Mouse (Mus musculus) heart, embryonic 11.5 days (tissue): ENCODE measurements around the gene Gabarapl2. TPM values are rescaled to one million over a fixed set of nuclear protein-coding genes. Genes with fewer than 3 reads are reported as not detected.

ENCODE experiments used
- ATAC-seq: fragments of 200-750 bp; cut with Nextera tagmentation; replicated peaks from 2 replicates; pipeline ENCODE4 v1.8.0; 2017; ENCODE audit warnings: moderate library complexity; ENCODE audit not compliant: insufficient number of reproducible peaks, low FRiP score, low TSS enrichment
- H3K27ac ChIP-seq: fragments of 300-500 bp; sonication (generic); 2 replicates; pipeline ENCODE4 v1.5.1; 2014; ENCODE audit warnings: mild to moderate bottlenecking, low read depth, low read length
- H3K27me3 ChIP-seq: fragments of 300-500 bp; sonication (generic); 2 replicates; pipeline ENCODE4 v1.6.1; 2014; ENCODE audit warnings: mild to moderate bottlenecking, low read length, mixed read lengths; ENCODE audit not compliant: control insufficient read depth, insufficient read depth
- H3K36me3 ChIP-seq: fragments of 300-500 bp; sonication (generic); 2 replicates; pipeline ENCODE4 v1.6.1; 2014; ENCODE audit warnings: mild to moderate bottlenecking, low read length, moderate library complexity, mixed read lengths; ENCODE audit not compliant: control insufficient read depth, insufficient read depth
- H3K4me1 ChIP-seq: fragments of 300-500 bp; sonication (generic); 2 replicates; pipeline ENCODE4 v1.6.1; 2014; ENCODE audit warnings: low read length; ENCODE audit not compliant: control insufficient read depth, insufficient read depth
- H3K4me2 ChIP-seq: fragments of 300-500 bp; sonication (generic); 2 replicates; pipeline ENCODE4 v1.6.1; 2014; ENCODE audit warnings: mild to moderate bottlenecking, moderate library complexity
- H3K4me3 ChIP-seq: fragments of 300-500 bp; sonication (generic); 2 replicates; pipeline ENCODE4 v1.5.1; 2014; ENCODE audit warnings: low read depth, low read length
- H3K9ac ChIP-seq: fragments of 300-500 bp; sonication (generic); 2 replicates; pipeline ENCODE4 v1.6.1; 2014; ENCODE audit warnings: mild to moderate bottlenecking, low read depth, low read length, moderate library complexity
- H3K9me3 ChIP-seq: fragments of 300-500 bp; sonication (generic); replicated peaks from 2 replicates; pipeline ENCODE4 v1.6.1; 2016; ENCODE audit warnings: low read length; ENCODE audit not compliant: control insufficient read depth
- WGBS: fragments of 180-500 bp; shearing (Covaris S2); extraction: QIAGEN DNeasy Blood & Tissue Kit; methylation state at CpG from one replicate; pipeline ENCODE4 v1.1.7; 2014; ENCODE audit not compliant: insufficient replicate concordance; 5-methylcytosine and 5-hydroxymethylcytosine counted together
- polyA plus RNA-seq: library from polyadenylated mRNA; unstranded; fragments of >200 nt; fragmentation: Nextera tagmentation; extraction: Ambion mirVana; gene quantifications from 2 replicates; pipeline ENCODE4 v1.2.1, GENCODE M21; 2014

The Gabarapl2 gene
- polyA plus RNA-seq, 1 experiment from 2014 or later = 177 TPM

GRCm38 (mm10) chr8:111957231-111957630 is 16.7 kb downstream of the Gabarapl2 start:
- H3K9ac ChIP-seq = no peak overlapping the region
- no peak for ATAC-seq
- WGBS = 89% methylated on average over 2 of the region's 2 CpGs
- H3K4me3 ChIP-seq = no peak overlapping the region
- peaks cover 3% of the 10 kb centered on the region; the same call in 1 of the 2 replicates for H3K4me1 ChIP-seq
- H3K36me3 ChIP-seq = peaks cover 24% of the 10 kb centered on the region
- H3K9me3 ChIP-seq = no peaks in the 10 kb centered on the region
- H3K27ac ChIP-seq = no peak overlapping the region
- H3K4me2 ChIP-seq = no peak overlapping the region
- no peaks in the 10 kb centered on the region for H3K27me3 ChIP-seq

DNA sequence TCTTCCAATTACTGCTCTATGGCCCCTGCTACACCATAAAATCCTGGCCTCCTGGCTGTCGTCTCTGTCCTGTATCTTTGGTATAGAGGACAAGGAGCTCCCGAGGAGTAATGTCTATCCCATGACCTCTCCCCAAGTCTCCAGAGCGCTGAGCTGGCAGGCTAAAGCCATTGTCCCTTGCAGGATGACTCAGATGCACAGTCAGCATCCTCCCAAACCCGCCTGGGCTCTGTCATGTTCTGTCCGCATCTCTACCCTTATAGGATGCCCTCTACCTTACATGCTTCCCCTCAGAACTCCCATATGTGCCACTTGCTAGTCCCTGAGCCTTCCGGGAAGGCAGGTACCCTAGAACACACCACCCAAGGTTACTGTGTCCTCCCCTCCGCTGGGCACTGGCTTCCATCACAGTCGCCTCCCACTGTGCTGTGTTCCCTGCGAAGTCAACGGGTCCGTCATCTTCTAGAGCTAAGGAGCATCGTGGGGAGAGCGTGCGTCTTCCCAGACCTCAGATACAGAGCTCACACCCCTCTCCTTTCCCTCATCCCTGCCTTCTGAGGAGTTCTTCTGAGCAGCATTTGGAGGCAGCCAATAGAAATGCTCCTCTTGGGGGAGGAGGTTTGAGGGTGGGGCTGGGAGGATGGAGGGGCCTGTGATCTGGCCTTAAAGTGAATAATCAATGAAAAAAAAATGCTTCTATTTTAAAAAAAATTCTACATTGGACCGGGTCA is 20.3 kb downstream of the Gabarapl2 start:
- Histone ChIP-seq H3K4me2 (no peak overlapping the region), H3K4me3 (no peak overlapping the region), H3K4me1 (peaks cover 14% of the 10 kb centered on the region), H3K9me3 (no peaks in the 10 kb centered on the region), H3K36me3 (peaks cover 10% of the 10 kb centered on the region), H3K9ac (no peak overlapping the region), H3K27ac (no peak overlapping the region), H3K27me3 (no peaks in the 10 kb centered on the region)
- no peak for ATAC-seq
- WGBS = 59% methylated on average over 15 of the region's 15 CpGs

- H3K4me1 ChIP-seq = peaks cover 14% of the 10 kb centered on the region
- no peak overlapping the region for H3K4me3 ChIP-seq
- no peak overlapping the region for H3K9ac ChIP-seq
- H3K9me3 ChIP-seq = no peaks in the 10 kb centered on the region
- H3K4me2 ChIP-seq = no peak overlapping the region
- H3K27ac ChIP-seq = no peak overlapping the region
- no peaks in the 10 kb centered on the region for H3K27me3 ChIP-seq
- 71% methylated on average over 3 of the region's 3 CpGs for WGBS
- peaks cover 8% of the 10 kb centered on the region for H3K36me3 ChIP-seq
- no peak for ATAC-seq
Measured at GRCm38 (mm10) chr8:111961330-111961729, 20.8 kb downstream of the Gabarapl2 start.

- no peak for ATAC-seq
- H3K27me3 ChIP-seq = no peaks in the 10 kb centered on the region
- WGBS = 36% methylated on average over 1 of the region's 1 CpGs
- peaks cover 14% of the 10 kb centered on the region for H3K4me1 ChIP-seq
- H3K9me3 ChIP-seq = no peaks in the 10 kb centered on the region
- no peak overlapping the region for H3K27ac ChIP-seq
- no peak overlapping the region for H3K4me2 ChIP-seq
- H3K4me3 ChIP-seq = no peak overlapping the region
- H3K9ac ChIP-seq = no peak overlapping the region
- no peaks in the 10 kb centered on the region; the same call in 1 of the 2 replicates for H3K36me3 ChIP-seq
Measured at GRCm38 (mm10) chr8:111962589-111962988, 22.1 kb downstream of the Gabarapl2 start.

- H3K27ac ChIP-seq = no peak overlapping the region
- H3K4me2 ChIP-seq = no peak overlapping the region
- H3K9ac ChIP-seq = no peak overlapping the region
- WGBS = 68% methylated on average over 10 of the region's 10 CpGs
- no peaks in the 10 kb centered on the region for H3K27me3 ChIP-seq
- no peak for ATAC-seq
- H3K9me3 ChIP-seq = no peaks in the 10 kb centered on the region
- peaks cover 14% of the 10 kb centered on the region for H3K4me1 ChIP-seq
- H3K4me3 ChIP-seq = no peak overlapping the region
- no peaks in the 10 kb centered on the region; the same call in none of the 2 replicates for H3K36me3 ChIP-seq
Measured at GRCm38 (mm10) chr8:111963091-111963490, 22.6 kb downstream of the Gabarapl2 start.

DNA sequence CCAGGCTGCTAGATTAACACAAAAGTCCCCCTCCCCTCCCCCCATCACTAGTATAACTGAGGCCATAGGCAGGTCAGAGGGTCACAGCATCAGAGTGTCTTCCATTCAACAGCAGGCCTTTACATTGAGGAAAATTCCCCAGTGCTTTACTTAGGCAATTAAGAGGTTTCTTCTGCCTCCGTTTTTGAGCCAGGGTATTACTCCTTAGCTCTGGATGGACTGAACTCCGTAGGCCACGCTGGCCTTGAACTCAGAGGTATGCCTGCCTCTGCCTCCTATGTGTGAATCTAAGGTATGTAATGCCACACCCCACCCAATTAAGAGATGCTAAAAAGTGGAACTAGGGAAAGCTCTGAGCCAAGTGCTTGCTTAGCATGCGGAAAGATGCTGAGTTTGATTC is 23.0 kb downstream of the Gabarapl2 start:
- Histone ChIP-seq H3K4me3 (no peak overlapping the region), H3K4me2 (no peak overlapping the region), H3K9me3 (no peaks in the 10 kb centered on the region), H3K27ac (no peak overlapping the region), H3K36me3 (no peaks in the 10 kb centered on the region; the same call in none of the 2 replicates), H3K4me1 (peaks cover 14% of the 10 kb centered on the region), H3K9ac (no peak overlapping the region), H3K27me3 (no peaks in the 10 kb centered on the region)
- WGBS = 91% methylated on average over 4 of the region's 4 CpGs
- no peak for ATAC-seq

GRCm38 (mm10) chr8:111964351-111964750 is 23.8 kb downstream of the Gabarapl2 start:
- WGBS = 47% methylated on average over 5 of the region's 5 CpGs
- no peak overlapping the region for H3K4me3 ChIP-seq

GRCm38 (mm10) chr8:111964849-111965561 is 24.5 kb downstream of the Gabarapl2 start:
- 71% methylated on average over 7 of the region's 7 CpGs for WGBS
- peaks cover 14% of the 10 kb centered on the region for H3K4me1 ChIP-seq
- no peak overlapping the region for H3K9ac ChIP-seq
- no peaks in the 10 kb centered on the region for H3K9me3 ChIP-seq
- ATAC-seq = no peak
- no peak overlapping the region for H3K4me2 ChIP-seq
- H3K4me3 ChIP-seq = no peak overlapping the region
- H3K36me3 ChIP-seq = no peaks in the 10 kb centered on the region; the same call in none of the 2 replicates
- H3K27ac ChIP-seq = no peak overlapping the region
- no peaks in the 10 kb centered on the region for H3K27me3 ChIP-seq

More at GRCm38 (mm10) chr8:111964351-111964750, 23.8 kb downstream of the Gabarapl2 start:
- Histone ChIP-seq H3K4me2 (no peak overlapping the region), H3K9ac (no peak overlapping the region), H3K27me3 (no peaks in the 10 kb centered on the region), H3K4me1 (peaks cover 14% of the 10 kb centered on the region), H3K27ac (no peak overlapping the region), H3K36me3 (no peaks in the 10 kb centered on the region; the same call in none of the 2 replicates), H3K9me3 (no peaks in the 10 kb centered on the region)
- ATAC-seq = no peak
